Mouse (Mus musculus): ENCODE measurements around the gene Gm21973. TPM values are rescaled to one million over a fixed set of nuclear protein-coding genes. Genes with fewer than 3 reads are reported as not detected.

The Gm21973 gene
- not detected in 2 replicates for polyA plus RNA-seq (2014; fragmentation: Nextera tagmentation; extraction: Ambion mirVana)

- no peak within 1 kb of the TSS for H3K4me2 ChIP-seq (replicated peaks; ENCODE audit: low read depth, low read length)
- no peak for DNase-seq (ENCODE audit: low spot score)
- ATAC-seq (ENCODE audit: low FRiP score): no peak
- WGBS: 95% methylated on average over 2 of the region's 2 CpGs
- no peaks in the 10 kb centered on the region for H3K4me1 ChIP-seq (replicated peaks; ENCODE audit: control insufficient read depth, insufficient read depth, low read length)
- H3K27ac ChIP-seq (ENCODE audit: low read depth, low read length): no peak within 1 kb of the TSS
- no peaks in the 10 kb centered on the region for H3K36me3 ChIP-seq (ENCODE audit: control insufficient read depth, insufficient read depth, low read length)
- H3K4me3 ChIP-seq (ENCODE audit: low read depth, low read length): no peak within 1 kb of the TSS
- H3K27me3 ChIP-seq (ENCODE audit: control insufficient read depth, insufficient read depth, low read length): no peaks in the 10 kb centered on the region
- no peaks in the 10 kb centered on the region for H3K9me3 ChIP-seq (ENCODE audit: control insufficient read depth, low read length)
- no peak within 1 kb of the TSS for H3K9ac ChIP-seq (ENCODE audit: low read depth, low read length)
Measured at GRCm38 (mm10) chr15:10325080-10325479, at the start of gene Gm21973. Gm21973 (plus strand) TSS chr15:10325380.

DNA sequence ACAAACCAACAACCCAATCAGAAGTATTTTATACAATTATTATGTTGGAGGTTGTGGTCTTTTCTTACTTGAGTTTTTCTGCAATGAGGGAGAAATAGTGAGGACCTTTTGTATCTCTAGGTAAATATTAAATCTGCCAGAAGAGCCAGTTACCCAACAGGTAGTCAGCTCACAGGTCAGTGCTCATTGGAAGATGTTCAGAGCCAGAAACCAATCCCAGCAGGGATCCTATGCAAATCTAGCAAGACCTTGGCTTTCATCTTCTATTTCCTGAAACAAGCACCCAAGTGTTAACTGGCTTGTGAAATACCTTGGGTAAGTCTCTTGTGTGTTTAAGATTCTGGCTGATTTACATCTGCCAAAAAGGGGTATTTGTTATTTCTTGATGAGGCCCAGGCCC is 48.8 kb upstream of the Gm21973 start:
- Histone ChIP-seq H3K9ac (ENCODE audit: low read depth, low read length) (no peak overlapping the region), H3K27ac (ENCODE audit: low read depth, low read length) (no peak overlapping the region), H3K27me3 (ENCODE audit: control insufficient read depth, insufficient read depth, low read length) (no peaks in the 10 kb centered on the region), H3K4me2 (replicated peaks; ENCODE audit: low read depth, low read length) (no peak overlapping the region), H3K36me3 (ENCODE audit: control insufficient read depth, insufficient read depth, low read length) (no peaks in the 10 kb centered on the region), H3K9me3 (ENCODE audit: control insufficient read depth, low read length) (no peaks in the 10 kb centered on the region), H3K4me3 (ENCODE audit: low read depth, low read length) (no peak overlapping the region), H3K4me1 (replicated peaks; ENCODE audit: control insufficient read depth, insufficient read depth, low read length) (no peaks in the 10 kb centered on the region)
- DNase-seq (ENCODE audit: low spot score) (no peak), ATAC-seq (ENCODE audit: low FRiP score) (no peak)

DNA sequence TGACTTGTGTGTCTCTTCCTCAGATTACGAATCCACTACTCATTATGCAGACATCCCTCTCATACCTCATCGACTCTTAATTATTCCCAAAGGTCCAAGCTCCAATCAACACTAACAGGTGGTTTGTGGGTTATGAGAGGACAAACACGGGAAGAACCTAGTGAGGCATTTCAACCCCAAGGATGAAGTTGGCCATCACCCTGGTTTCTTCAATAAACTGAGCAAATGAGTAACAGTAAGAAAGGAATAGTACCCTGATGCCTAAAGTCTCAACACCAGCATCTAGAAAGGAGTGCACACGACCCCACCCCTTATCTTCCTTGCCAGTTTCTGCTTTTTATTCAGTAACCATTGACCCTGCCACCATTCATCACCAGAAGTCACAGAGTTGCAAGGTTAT is 47.7 kb upstream of the Gm21973 start:
- ATAC-seq (ENCODE audit: low FRiP score) (no peak), DNase-seq (ENCODE audit: low spot score) (no peak)
- H3K27me3 ChIP-seq (ENCODE audit: control insufficient read depth, insufficient read depth, low read length): no peaks in the 10 kb centered on the region
- 77% methylated on average over 4 of the region's 4 CpGs for WGBS
- H3K27ac ChIP-seq (ENCODE audit: low read depth, low read length): no peak overlapping the region
- no peak overlapping the region for H3K4me2 ChIP-seq (replicated peaks; ENCODE audit: low read depth, low read length)
- no peak overlapping the region for H3K9ac ChIP-seq (ENCODE audit: low read depth, low read length)
- H3K4me1 ChIP-seq (replicated peaks; ENCODE audit: control insufficient read depth, insufficient read depth, low read length): no peaks in the 10 kb centered on the region
- H3K9me3 ChIP-seq (ENCODE audit: control insufficient read depth, low read length): no peaks in the 10 kb centered on the region
- H3K4me3 ChIP-seq (ENCODE audit: low read depth, low read length): no peak overlapping the region
- no peaks in the 10 kb centered on the region for H3K36me3 ChIP-seq (ENCODE audit: control insufficient read depth, insufficient read depth, low read length)

GRCm38 (mm10) chr15:10281546-10281945 is 43.6 kb upstream of the Gm21973 start:
- Histone ChIP-seq H3K36me3 (ENCODE audit: control insufficient read depth, insufficient read depth, low read length) (no peaks in the 10 kb centered on the region), H3K9ac (ENCODE audit: low read depth, low read length) (no peak overlapping the region), H3K4me3 (ENCODE audit: low read depth, low read length) (no peak overlapping the region), H3K4me1 (replicated peaks; ENCODE audit: control insufficient read depth, insufficient read depth, low read length) (no peaks in the 10 kb centered on the region), H3K9me3 (ENCODE audit: control insufficient read depth, low read length) (no peaks in the 10 kb centered on the region), H3K27me3 (ENCODE audit: control insufficient read depth, insufficient read depth, low read length) (no peaks in the 10 kb centered on the region), H3K4me2 (replicated peaks; ENCODE audit: low read depth, low read length) (no peak overlapping the region), H3K27ac (ENCODE audit: low read depth, low read length) (no peak overlapping the region)
- 85% methylated on average over 5 of the region's 5 CpGs for WGBS
- ATAC-seq (ENCODE audit: low FRiP score) (no peak), DNase-seq (ENCODE audit: low spot score) (no peak)

- Histone ChIP-seq H3K4me1 (replicated peaks; ENCODE audit: control insufficient read depth, insufficient read depth, low read length) (no peaks in the 10 kb centered on the region), H3K4me3 (ENCODE audit: low read depth, low read length) (no peak overlapping the region), H3K27me3 (ENCODE audit: control insufficient read depth, insufficient read depth, low read length) (no peaks in the 10 kb centered on the region), H3K9me3 (ENCODE audit: control insufficient read depth, low read length) (no peaks in the 10 kb centered on the region), H3K27ac (ENCODE audit: low read depth, low read length) (no peak overlapping the region), H3K36me3 (ENCODE audit: control insufficient read depth, insufficient read depth, low read length) (no peaks in the 10 kb centered on the region), H3K9ac (ENCODE audit: low read depth, low read length) (no peak overlapping the region), H3K4me2 (replicated peaks; ENCODE audit: low read depth, low read length) (no peak overlapping the region)
- ATAC-seq (ENCODE audit: low FRiP score) (no peak), DNase-seq (ENCODE audit: low spot score) (no peak)
Measured at GRCm38 (mm10) chr15:10283661-10284060, 41.5 kb upstream of the Gm21973 start.

DNA sequence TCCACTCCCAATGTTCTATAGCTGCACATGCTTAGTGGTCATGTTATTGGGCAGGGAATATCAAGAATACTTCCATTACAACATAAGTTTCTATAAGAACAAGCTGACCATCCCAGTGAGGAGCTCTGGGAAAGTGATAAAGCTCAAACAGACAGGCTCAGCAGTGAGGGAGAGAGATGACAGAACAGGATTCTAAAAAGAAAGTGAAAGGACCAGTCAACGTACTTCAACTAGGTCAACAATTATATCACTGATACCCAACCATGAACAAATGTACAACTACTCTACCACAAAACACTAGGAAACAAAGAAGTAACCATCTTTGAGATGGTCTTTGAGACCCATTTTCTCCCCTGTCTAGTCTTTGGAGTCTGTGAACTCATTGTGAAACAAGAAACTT is 28.6 kb upstream of the Gm21973 start:
- ATAC-seq (ENCODE audit: low FRiP score) (no peak), DNase-seq (ENCODE audit: low spot score) (no peak)
- 84% methylated on average over 1 of the region's 1 CpGs for WGBS

GRCm38 (mm10) chr15:10298058-10298457 is 27.1 kb upstream of the Gm21973 start:
- Histone ChIP-seq H3K4me2 (replicated peaks; ENCODE audit: low read depth, low read length) (no peak overlapping the region), H3K9ac (ENCODE audit: low read depth, low read length) (no peak overlapping the region)

More for the DNA sequence above, 28.6 kb upstream of the Gm21973 start:
- H3K4me3 ChIP-seq (ENCODE audit: low read depth, low read length): no peak overlapping the region
- no peaks in the 10 kb centered on the region for H3K9me3 ChIP-seq (ENCODE audit: control insufficient read depth, low read length)
- H3K4me1 ChIP-seq (replicated peaks; ENCODE audit: control insufficient read depth, insufficient read depth, low read length): no peaks in the 10 kb centered on the region
- H3K36me3 ChIP-seq (ENCODE audit: control insufficient read depth, insufficient read depth, low read length): no peaks in the 10 kb centered on the region
- no peak overlapping the region for H3K27ac ChIP-seq (ENCODE audit: low read depth, low read length)
- H3K4me2 ChIP-seq (replicated peaks; ENCODE audit: low read depth, low read length): no peak overlapping the region
- H3K9ac ChIP-seq (ENCODE audit: low read depth, low read length): no peak overlapping the region
- H3K27me3 ChIP-seq (ENCODE audit: control insufficient read depth, insufficient read depth, low read length): no peaks in the 10 kb centered on the region

GRCm38 (mm10) chr15:10299467-10299866 is 25.7 kb upstream of the Gm21973 start:
- 63% methylated on average over 3 of the region's 3 CpGs for WGBS
- no peak for ATAC-seq (ENCODE audit: low FRiP score)
- H3K27ac ChIP-seq (ENCODE audit: low read depth, low read length): no peak overlapping the region
- no peak overlapping the region for H3K4me2 ChIP-seq (replicated peaks; ENCODE audit: low read depth, low read length)
- H3K4me3 ChIP-seq (ENCODE audit: low read depth, low read length): no peak overlapping the region
- H3K9ac ChIP-seq (ENCODE audit: low read depth, low read length): no peak overlapping the region
- H3K36me3 ChIP-seq (ENCODE audit: control insufficient read depth, insufficient read depth, low read length): no peaks in the 10 kb centered on the region
- no peaks in the 10 kb centered on the region for H3K4me1 ChIP-seq (replicated peaks; ENCODE audit: control insufficient read depth, insufficient read depth, low read length)
- no peaks in the 10 kb centered on the region for H3K27me3 ChIP-seq (ENCODE audit: control insufficient read depth, insufficient read depth, low read length)
- no peaks in the 10 kb centered on the region for H3K9me3 ChIP-seq (ENCODE audit: control insufficient read depth, low read length)
- DNase-seq (ENCODE audit: low spot score): peak; percentile 2

More at GRCm38 (mm10) chr15:10298058-10298457, 27.1 kb upstream of the Gm21973 start:
- Histone ChIP-seq H3K4me3 (ENCODE audit: low read depth, low read length) (no peak overlapping the region), H3K27me3 (ENCODE audit: control insufficient read depth, insufficient read depth, low read length) (no peaks in the 10 kb centered on the region), H3K4me1 (replicated peaks; ENCODE audit: control insufficient read depth, insufficient read depth, low read length) (no peaks in the 10 kb centered on the region), H3K36me3 (ENCODE audit: control insufficient read depth, insufficient read depth, low read length) (no peaks in the 10 kb centered on the region), H3K9me3 (ENCODE audit: control insufficient read depth, low read length) (no peaks in the 10 kb centered on the region), H3K27ac (ENCODE audit: low read depth, low read length) (no peak overlapping the region)
- ATAC-seq (ENCODE audit: low FRiP score) (no peak), DNase-seq (ENCODE audit: low spot score) (no peak)
- 88% methylated on average over 1 of the region's 1 CpGs for WGBS

DNA sequence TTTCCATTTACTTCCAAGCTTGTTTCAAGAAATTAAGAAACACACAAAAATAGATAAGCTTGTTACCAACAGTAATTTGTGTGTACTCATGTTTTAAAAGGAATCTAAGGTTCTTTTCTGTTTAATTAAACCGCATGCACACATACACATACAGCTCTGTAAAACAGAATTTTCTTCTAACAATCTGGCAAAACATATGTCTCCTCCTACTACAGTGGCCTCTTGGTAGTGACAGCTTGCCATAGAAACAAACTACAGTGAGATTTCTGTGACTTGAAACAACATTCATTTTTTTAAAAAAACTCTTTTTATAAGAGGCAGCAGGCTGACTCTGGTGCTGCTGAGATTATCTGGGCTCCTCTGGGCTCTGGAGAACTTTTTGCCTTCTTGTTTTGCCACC is 18.7 kb upstream of the Gm21973 start:
- no peaks in the 10 kb centered on the region for H3K9me3 ChIP-seq (ENCODE audit: control insufficient read depth, low read length)
- no peak overlapping the region for H3K27ac ChIP-seq (ENCODE audit: low read depth, low read length)
- WGBS: 89% methylated on average over 1 of the region's 1 CpGs
- no peaks in the 10 kb centered on the region for H3K27me3 ChIP-seq (ENCODE audit: control insufficient read depth, insufficient read depth, low read length)
- no peak overlapping the region for H3K4me2 ChIP-seq (replicated peaks; ENCODE audit: low read depth, low read length)
- no peak overlapping the region for H3K4me3 ChIP-seq (ENCODE audit: low read depth, low read length)
- H3K9ac ChIP-seq (ENCODE audit: low read depth, low read length): no peak overlapping the region
- ATAC-seq (ENCODE audit: low FRiP score) (no peak), DNase-seq (ENCODE audit: low spot score) (no peak)
- no peaks in the 10 kb centered on the region for H3K36me3 ChIP-seq (ENCODE audit: control insufficient read depth, insufficient read depth, low read length)
- H3K4me1 ChIP-seq (replicated peaks; ENCODE audit: control insufficient read depth, insufficient read depth, low read length): no peaks in the 10 kb centered on the region

All from hindbrain, embryonic 11.5 days (tissue).